Mouse (Mus musculus): ENCODE measurements around the gene Nkd1. TPM values are rescaled to one million over a fixed set of nuclear protein-coding genes. Genes with fewer than 3 reads are reported as not detected.

Gene Nkd1
- total RNA-seq, 2 experiments from 2014 or later, result 2.4 to 2.8 TPM

GRCm38 (mm10) chr8:88619513-88619912 lies 98.4 kb downstream of the Nkd1 start:
- no peak for DNase-seq

- no peak for DNase-seq
Measured at GRCm38 (mm10) chr8:88620931-88621330, 99.8 kb downstream of the Nkd1 start.

- DNase-seq, result peak; percentile 63 to 91
Measured at GRCm38 (mm10) chr8:88621408-88621807, 100.3 kb downstream of the Nkd1 start.

- DNase-seq, result no peak
Measured at GRCm38 (mm10) chr8:88623351-88623750, 102.2 kb downstream of the Nkd1 start.

GRCm38 (mm10) chr8:88624276-88624675 lies 103.1 kb downstream of the Nkd1 start:
- no peak for DNase-seq

- DNase-seq, result no peak
Measured at GRCm38 (mm10) chr8:88626433-88626832, 105.3 kb downstream of the Nkd1 start.

- no peak for DNase-seq
Measured at GRCm38 (mm10) chr8:88626940-88627264, 105.7 kb downstream of the Nkd1 start.

GRCm38 (mm10) chr8:88627265-88627991 lies 106.3 kb downstream of the Nkd1 start:
- peak; percentile 51 to 78 for DNase-seq

GRCm38 (mm10) chr8:88628001-88628774 lies 107.0 kb downstream of the Nkd1 start:
- no peak for DNase-seq

- peak in 1 of 2 experiments; percentile 50 for DNase-seq
Measured at GRCm38 (mm10) chr8:88630225-88630624, 109.1 kb downstream of the Nkd1 start.

- DNase-seq, result no peak
Measured at GRCm38 (mm10) chr8:88631081-88631480, 109.9 kb downstream of the Nkd1 start.

- peak; percentile 49 to 84 for DNase-seq
Measured at GRCm38 (mm10) chr8:88633343-88633765, 112.2 kb downstream of the Nkd1 start.

GRCm38 (mm10) chr8:88635474-88636397 lies 114.6 kb downstream of the Nkd1 start, which contains the start of gene Snx20:
Gene Snx20, minus strand, starts transcription at chr8:88636128.
- DNase-seq, result peak; percentile 48 to 65

- DNase-seq, result peak in 1 of 2 experiments; percentile 38
Measured at GRCm38 (mm10) chr8:88637092-88638000, 116.2 kb downstream of the Nkd1 start.

GRCm38 (mm10) chr8:88638908-88639307 lies 117.8 kb downstream of the Nkd1 start:
- no peak for DNase-seq

- no peak for DNase-seq
Measured at GRCm38 (mm10) chr8:88642734-88643564, 121.8 kb downstream of the Nkd1 start.

All from heart, adult 18-20 months (tissue).